Mouse (Mus musculus): Measurements from ENCODE around the gene AC129217.1.

- TF ChIP-seq CTCF (conservative IDR thresholded peaks at IDR 0.05; ENCODE audit: low read length) (no peak), NANOG (IDR thresholded peaks at IDR 0.05; ENCODE audit: borderline replicate concordance, low read length) (no peak)
Measured at GRCm38 (mm10) chr19:8832971-8833370, 3.4 kb downstream of the AC129217.1 start.

Data from E14TG2a.4 (cell line).